Mouse (Mus musculus): ENCODE data around the gene Mterf2. TPM values are rescaled to one million over a fixed set of nuclear protein-coding genes. Genes with fewer than 3 reads are reported as not detected.

The Mterf2 gene
- polyA plus RNA-seq, 1 experiment, result 11.7 TPM

DNA sequence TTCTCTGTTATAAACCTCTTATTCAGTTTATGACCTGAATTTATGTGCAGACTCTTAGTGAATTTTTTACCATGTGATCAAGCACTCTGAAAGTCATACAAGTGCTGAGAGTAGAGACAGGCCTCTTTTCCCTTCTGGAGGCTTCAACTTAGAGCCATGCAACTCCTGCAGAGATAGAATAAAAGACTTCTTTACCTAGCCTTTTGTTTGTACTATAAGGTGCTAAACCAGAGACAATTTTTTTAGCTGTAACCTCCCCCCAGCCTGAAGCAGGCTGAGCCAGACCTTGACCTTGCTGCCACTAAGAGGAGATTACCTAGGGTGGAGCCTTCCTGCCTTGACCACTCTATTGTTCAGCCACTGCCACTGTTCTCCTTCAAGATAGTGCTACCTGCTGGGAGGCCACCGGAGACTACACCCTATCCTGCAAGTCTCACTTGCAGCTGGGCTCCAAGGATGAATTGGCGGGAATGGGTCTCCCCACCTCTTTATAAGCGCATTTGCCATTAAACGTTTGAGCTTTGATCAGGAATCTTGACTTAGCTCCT is 56.1 kb downstream of the Mterf2 start:
- no peak overlapping the region for H3K27ac ChIP-seq (ENCODE audit: insufficient read depth, low read length)
- TF ChIP-seq POLR2A (IDR thresholded peaks at IDR 0.05; ENCODE audit: low read depth, low read length) (no peak), CTCF (IDR thresholded peaks at IDR 0.05; ENCODE audit: borderline replicate concordance, insufficient read depth, low read length) (no peak)
- no peak overlapping the region for H3K4me3 ChIP-seq (ENCODE audit: insufficient read depth, low read length)
- no peaks in the 10 kb centered on the region for H3K4me1 ChIP-seq (ENCODE audit: control insufficient read depth, insufficient read depth, low read length)

Other genes with a start within 250 kb of the Mterf2 start
- gene Ric8b, start 210.4 kb downstream of the Mterf2 start, polyA plus RNA-seq (2011; ENCODE audit: insufficient read length, low read depth, missing spikeins), result 19.7 and 22.0 TPM in 2 replicates
- 1.6 and 2.3 TPM in 2 replicates for gene Fhl4, start 25.5 kb downstream of the Mterf2 start, polyA plus RNA-seq (2011; ENCODE audit: insufficient read length, low read depth, missing spikeins)
- 63.5 and 79.4 TPM in 2 replicates for gene Tmem263, start 25.4 kb downstream of the Mterf2 start, polyA plus RNA-seq (2011; ENCODE audit: insufficient read length, low read depth, missing spikeins)
- gene Cry1, start 57.0 kb upstream of the Mterf2 start, polyA plus RNA-seq (2011; ENCODE audit: insufficient read length, low read depth, missing spikeins), result 7.4 and 14.5 TPM in 2 replicates

Data from embryonic fibroblast, embryonic 13.5 days (primary cell).